In the genomic region with DNA sequence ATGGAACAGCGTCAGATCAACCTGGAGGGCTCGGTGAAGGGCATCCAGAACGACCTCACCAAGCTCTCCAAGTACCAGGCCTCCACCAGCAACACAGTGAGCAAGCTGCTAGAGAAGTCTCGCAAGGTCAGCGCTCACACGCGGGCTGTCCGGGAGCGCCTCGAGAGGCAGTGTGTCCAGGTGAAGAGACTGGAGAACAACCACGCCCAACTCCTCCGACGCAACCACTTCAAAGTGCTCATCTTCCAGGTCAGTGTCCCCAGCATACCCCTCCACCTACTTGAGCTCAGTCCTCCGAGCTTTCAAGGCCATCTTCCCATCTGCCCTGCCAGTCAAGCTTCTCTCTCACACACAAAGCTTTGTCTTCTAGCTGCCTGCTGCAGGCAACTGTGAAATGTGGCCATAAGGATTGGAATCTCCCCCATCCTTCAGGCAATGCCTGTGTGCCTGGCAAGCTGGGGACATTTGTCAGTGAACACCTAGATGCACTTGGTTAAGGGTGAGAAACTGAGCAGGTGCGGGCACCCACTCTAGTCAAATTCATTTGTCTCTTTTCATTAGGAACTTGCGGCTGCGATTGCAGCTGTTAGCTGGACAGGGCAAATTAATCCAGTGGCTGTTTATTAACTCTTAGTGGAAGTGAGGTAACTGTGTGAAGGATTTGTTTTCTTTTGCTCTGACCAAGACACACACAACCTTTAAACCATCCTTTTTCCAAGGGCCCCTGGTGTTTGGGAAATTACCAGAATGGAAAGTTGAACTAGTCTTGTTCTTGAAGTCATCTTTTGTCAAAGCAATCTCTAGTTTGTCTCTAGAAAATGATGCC, we compare ENCODE assay signal across 8 mouse cellular contexts. TPM values are rescaled to one million over a fixed set of nuclear protein-coding genes. Genes with fewer than 3 reads are reported as not detected.
DNase-seq lines count a peak whose midpoint lies in the region; ATAC-seq and TF ChIP-seq lines count a peak whose summit lies in the region.

No protein-coding gene starts in this region.

- WGBS in liver, adult 2 months: 24% methylated on average over 17 of the region's 17 CpGs
- WGBS in intestine, embryonic 16.5 days: 49% methylated on average over 17 of the region's 17 CpGs
- 17% methylated on average over 17 of the region's 17 CpGs for WGBS in lung, adult 2 months

- no peak for TF ChIP-seq CTCF in liver, adult 2 months (IDR thresholded peaks at IDR 0.05; ENCODE audit: low read depth, low read length)
- no peak for TF ChIP-seq CTCF in embryonic fibroblast, embryonic 13.5 days (IDR thresholded peaks at IDR 0.05; ENCODE audit: borderline replicate concordance, insufficient read depth, low read length)
- no peak for TF ChIP-seq CTCF in lung, adult 2 months (IDR thresholded peaks at IDR 0.05; ENCODE audit: insufficient read depth, low read length)

- H3K4me3 ChIP-seq in liver, adult 2 months (ENCODE audit: insufficient read depth, low read depth, low read length): peak overlapping the region; percentile 61
- H3K4me3 ChIP-seq in embryonic fibroblast, embryonic 13.5 days (ENCODE audit: insufficient read depth, low read length): peak overlapping the region; percentile 48
- H3K4me3 ChIP-seq in intestine, embryonic 16.5 days (ENCODE audit: low read length): peak overlapping the region; percentile 43
- H3K4me3 ChIP-seq in lung, adult 2 months (replicated peaks; ENCODE audit: extremely low read depth, low read depth, low read length): peak overlapping the region; percentile 88

- no peaks in the 10 kb centered on the region; the same call in 1 of the 2 replicates for H3K79me2 ChIP-seq in liver, adult 2 months (ENCODE audit: control insufficient read depth, insufficient read depth, low read length)

- peak overlapping the region; percentile 57 for H3K9ac ChIP-seq in liver, adult 2 months (ENCODE audit: low read depth, low read length)
- H3K9ac ChIP-seq in intestine, embryonic 16.5 days (ENCODE audit: low read depth, low read length): peak overlapping the region; percentile 69

- H3K9me3 ChIP-seq in intestine, embryonic 16.5 days (ENCODE audit: control insufficient read depth, low read length): no peaks in the 10 kb centered on the region

- peak; percentile 28 for DNase-seq in liver, adult 2 months (ENCODE audit: extremely low read depth, low read depth, low spot score)
- DNase-seq in liver: no peak
- DNase-seq in lung, adult 2 months: no peak
- DNase-seq in yolk sac, embryonic 10.5 days (ENCODE audit: low spot score): peak; percentile 18
- DNase-seq in T-cell, adult 2 months (ENCODE audit: low spot score): no peak

- ATAC-seq in intestine, embryonic 16.5 days: peak; percentile 55
- no peak for ATAC-seq in granulocyte monocyte progenitor cell, adult 5-6 weeks (replicated peaks; ENCODE audit: poor library complexity, severe bottlenecking)

- peak overlapping the region; percentile 55 for H3K4me2 ChIP-seq in intestine, embryonic 16.5 days (ENCODE audit: low read depth, low read length)

- peak overlapping the region; percentile 64 for H3K27ac ChIP-seq in liver, adult 2 months (replicated peaks; ENCODE audit: insufficient read depth, low read depth, low read length)
- peak overlapping the region; percentile 89 for H3K27ac ChIP-seq in embryonic fibroblast, embryonic 13.5 days (ENCODE audit: insufficient read depth, low read length)
- H3K27ac ChIP-seq in intestine, embryonic 16.5 days (ENCODE audit: low read length): peak overlapping the region; percentile 93

- H3K4me1 ChIP-seq in liver, adult 2 months (ENCODE audit: control insufficient read depth, insufficient read depth, low read length): peaks cover 7% of the 10 kb centered on the region; the same call in 1 of the 2 replicates
- H3K4me1 ChIP-seq in embryonic fibroblast, embryonic 13.5 days (ENCODE audit: control insufficient read depth, insufficient read depth, low read length): peaks cover 10% of the 10 kb centered on the region; the same call in 1 of the 2 replicates
- peaks cover 10% of the 10 kb centered on the region for H3K4me1 ChIP-seq in intestine, embryonic 16.5 days (ENCODE audit: control insufficient read depth, insufficient read depth, low read length)
- peaks cover 4% of the 10 kb centered on the region for H3K4me1 ChIP-seq in lung, adult 2 months (ENCODE audit: control insufficient read depth, insufficient read depth, low read length)

- TF ChIP-seq POLR2A in liver, adult 2 months (IDR thresholded peaks at IDR 0.05; ENCODE audit: extremely low read depth, insufficient read depth, low read length): no peak
- no peak; the same call in 1 of the 2 replicates for TF ChIP-seq POLR2A in embryonic fibroblast, embryonic 13.5 days (IDR thresholded peaks at IDR 0.05; ENCODE audit: low read depth, low read length)
- peak; percentile 24; the same call in 1 of the 2 replicates for TF ChIP-seq POLR2A in lung, adult 2 months (IDR thresholded peaks at IDR 0.05; ENCODE audit: borderline replicate concordance, extremely low read depth, low read depth, low read length)

- H3K27me3 ChIP-seq in liver, adult 2 months (ENCODE audit: control insufficient read depth, insufficient read depth, low read length): no peaks in the 10 kb centered on the region
- H3K27me3 ChIP-seq in intestine, embryonic 16.5 days (replicated peaks; ENCODE audit: control insufficient read depth, insufficient read depth, low read length): no peaks in the 10 kb centered on the region

- no peaks in the 10 kb centered on the region; the same call in 1 of the 2 replicates for H3K36me3 ChIP-seq in liver, adult 2 months (ENCODE audit: control insufficient read depth, insufficient read depth, low read length)
- H3K36me3 ChIP-seq in intestine, embryonic 16.5 days (ENCODE audit: control insufficient read depth, insufficient read depth, low read length): no peaks in the 10 kb centered on the region

RNA-seq across cellular contexts. Expression of a gene that starts 0.9 kb away (rescaled TPM):
- total RNA-seq in liver, adult 2 months (2014; rRNA removed): 17.6 and 18.1 TPM in 2 replicates
- 5.9 and 6.4 TPM in 2 replicates for polyA plus RNA-seq in liver, adult 2 months (2012; rRNA removed)
- polyA plus RNA-seq in embryonic fibroblast, embryonic 13.5 days (2011; ENCODE audit: insufficient read length, low read depth, missing spikeins): 66.9 and 166 TPM in 2 replicates
- polyA plus RNA-seq in intestine, embryonic 16.5 days (2015; fragmentation: Nextera tagmentation; extraction: Ambion mirVana): 72.7 and 76.3 TPM in 2 replicates
- 256 and 286 TPM in 2 replicates for polyA plus RNA-seq in lung, adult 2 months (2012; rRNA removed)
- not detected in 2 replicates for total RNA-seq in granulocyte monocyte progenitor cell, adult 5-6 weeks (2014; fragmentation: Nextera tagmentation)
- total RNA-seq in granulocyte monocyte progenitor cell, adult 5-6 weeks (2017): 1.6 and 2.2 TPM in 2 replicates

Comparison
In these comparisons a context has a peak if more than half of its experiments do, and no peak if none do; other contexts are left out.
1. DNase-seq: peak in liver, adult 2 months (single experiment) and yolk sac, embryonic 10.5 days (single experiment); none in liver (single experiment), lung, adult 2 months (single experiment) and T-cell, adult 2 months (single experiment).
2. Peak in every context shown above with its lines, with median percentiles within 50 percentile points of each other: H3K27ac ChIP-seq and H3K4me3 ChIP-seq.